Mouse (Mus musculus) bone marrow, adult 2 months (tissue): ENCODE data around the gene Cd163l1.

Experiments
- CTCF ChIP-seq: fragments of 200-500 bp; IDR thresholded peaks from 2 replicates; pipeline ENCODE4 v1.5.1; 2011; ENCODE audit warnings: low read length, control low read depth; ENCODE audit not compliant: control insufficient read depth, insufficient read depth
- POLR2A ChIP-seq: fragments of 200-500 bp; IDR thresholded peaks from 2 replicates; pipeline ENCODE4 v1.6.1; 2011; ENCODE audit warnings: low read depth, mild to moderate bottlenecking, control low read depth, low read length, borderline replicate concordance; ENCODE audit not compliant: control insufficient read depth

- TF ChIP-seq CTCF, result no peak
- no peak for TF ChIP-seq POLR2A
Measured at GRCm38 (mm10) chr7:140196002-140196401, 22.1 kb upstream of the Cd163l1 start.
